Mouse (Mus musculus) MEL (cell line): ENCODE results near the gene AI854703. TPM values are rescaled to one million over a fixed set of nuclear protein-coding genes. Genes with fewer than 3 reads are reported as not detected.

Source experiments
- DNase-seq: peaks from one replicate; pipeline ENCODE4 v3.0.0; 2011; ENCODE audit warnings: low read depth, low spot score
- H3K27ac ChIP-seq: 2 replicates; pipeline ENCODE4 v1.5.1; 2012; ENCODE audit warnings: low read depth, mild to moderate bottlenecking, control low read depth, low read length, moderate library complexity; ENCODE audit not compliant: control insufficient read depth
- H3K27me3 ChIP-seq, 2 experiments: fragments of 150-350 bp in 1 of 2; sonication (generic) in 1 of 2; 2 replicates each; pipeline ENCODE4 v1.6.1; 2012; ENCODE audit warnings: low read length in 2 of 2, mild to moderate bottlenecking in 2 of 2, improper control_type of control experiment in 1 of 2, moderate library complexity in 1 of 2; ENCODE audit not compliant: insufficient read depth in 2 of 2, control insufficient read depth in 1 of 2
- H3K36me3 ChIP-seq, 2 experiments: 2 replicates each; pipeline ENCODE4 v1.6.1; 2012 to 2014; ENCODE audit warnings: low read length in 2 of 2, improper control_type of control experiment in 1 of 2, inconsistent platforms in 1 of 2, mild to moderate bottlenecking in 1 of 2; ENCODE audit not compliant: insufficient read depth in 2 of 2, control insufficient read depth in 1 of 2
- H3K4me1 ChIP-seq, 2 experiments: fragments of 150-350 bp in 1 of 2; sonication (generic) in 1 of 2; 2 replicates each; pipeline ENCODE4 v1.6.1; 2012; ENCODE audit warnings: low read length in 2 of 2, improper control_type of control experiment in 1 of 2, mild to moderate bottlenecking in 1 of 2; ENCODE audit not compliant: insufficient read depth in 2 of 2, control insufficient read depth in 1 of 2
- H3K4me3 ChIP-seq, 2 experiments: fragments of 150-350 bp in 1 of 2; sonication (generic) in 1 of 2; 2 replicates each; pipeline ENCODE4 v1.5.1; 2012; ENCODE audit warnings: low read depth in 2 of 2, low read length in 2 of 2, mild to moderate bottlenecking in 2 of 2, moderate library complexity in 2 of 2, control low read depth in 1 of 2, improper control_type of control experiment in 1 of 2; ENCODE audit not compliant: control insufficient read depth in 1 of 2, insufficient read depth in 1 of 2
- H3K79me2 ChIP-seq: 2 replicates; pipeline ENCODE4 v1.6.1; 2012; ENCODE audit warnings: mild to moderate bottlenecking, low read length, moderate library complexity; ENCODE audit not compliant: control insufficient read depth, poor library complexity, insufficient read depth
- H3K9ac ChIP-seq: 2 replicates; pipeline ENCODE4 v1.6.1; 2012; ENCODE audit warnings: low read depth, mild to moderate bottlenecking, control low read depth, low read length, moderate library complexity; ENCODE audit not compliant: control insufficient read depth, poor library complexity, severe bottlenecking
- H3K9me3 ChIP-seq: fragments of 150-350 bp; sonication (generic); replicated peaks from 2 replicates; pipeline ENCODE4 v1.6.1; 2012; ENCODE audit warnings: mild to moderate bottlenecking, low read length, improper control_type of control experiment, moderate library complexity; ENCODE audit not compliant: insufficient read depth
- CHD2 ChIP-seq: IDR thresholded peaks from 2 replicates; pipeline ENCODE4 v1.6.1; 2011; ENCODE audit warnings: low read length, improper control_type of control experiment
- E2F4 ChIP-seq: IDR thresholded peaks from 2 replicates; pipeline ENCODE4 v1.6.1; 2011; ENCODE audit warnings: low read depth, low read length, improper control_type of control experiment, borderline replicate concordance
- ETS1 ChIP-seq: IDR thresholded peaks from 2 replicates; pipeline ENCODE4 v1.6.1; 2012; ENCODE audit warnings: low read depth, mild to moderate bottlenecking, inconsistent platforms, low read length, improper control_type of control experiment, moderate library complexity
- GATA1 ChIP-seq: IDR thresholded peaks from 2 replicates; pipeline ENCODE4 v1.6.1; 2011; ENCODE audit warnings: low read depth, low read length, improper control_type of control experiment
- JUND ChIP-seq: IDR thresholded peaks from 2 replicates; pipeline ENCODE4 v1.6.1; 2011; ENCODE audit warnings: low read depth, mild to moderate bottlenecking, improper control_type of control experiment, low read length
- MAFK ChIP-seq: IDR thresholded peaks from 2 replicates; pipeline ENCODE4 v1.6.1; 2011; ENCODE audit warnings: low read depth, mild to moderate bottlenecking, low read length, improper control_type of control experiment, borderline replicate concordance
- MAZ ChIP-seq: IDR thresholded peaks from 2 replicates; pipeline ENCODE4 v1.6.1; 2012; ENCODE audit warnings: low read depth, mild to moderate bottlenecking, inconsistent platforms, low read length, improper control_type of control experiment
- MXI1 ChIP-seq: IDR thresholded peaks from 2 replicates; pipeline ENCODE4 v1.6.1; 2011; ENCODE audit warnings: mild to moderate bottlenecking, low read depth, low read length, improper control_type of control experiment
- MYB ChIP-seq: IDR thresholded peaks from 2 replicates; pipeline ENCODE4 v1.6.1; 2011; ENCODE audit warnings: mild to moderate bottlenecking, low read depth, low read length, improper control_type of control experiment
- POLR2AphosphoS2 ChIP-seq: IDR thresholded peaks from 2 replicates; pipeline ENCODE4 v1.6.1; 2011; ENCODE audit warnings: low read length, improper control_type of control experiment
- RAD21 ChIP-seq: IDR thresholded peaks from 2 replicates; pipeline ENCODE4 v1.6.1; 2011; ENCODE audit warnings: mild to moderate bottlenecking, low read depth, low read length, improper control_type of control experiment
- TAL1 ChIP-seq: IDR thresholded peaks from 2 replicates; pipeline ENCODE4 v1.6.1; 2012; ENCODE audit warnings: mild to moderate bottlenecking, inconsistent platforms, low read length, moderate library complexity, mixed read lengths
- TBP ChIP-seq: IDR thresholded peaks from 2 replicates; pipeline ENCODE4 v1.8.0; 2011; ENCODE audit warnings: low read depth, low read length, improper control_type of control experiment
- UBTF ChIP-seq: IDR thresholded peaks from 2 replicates; pipeline ENCODE4 v1.6.1; 2012; ENCODE audit warnings: low read depth, mild to moderate bottlenecking, inconsistent platforms, low read length, improper control_type of control experiment, moderate library complexity, borderline replicate concordance; ENCODE audit not compliant: insufficient read depth
- USF1 ChIP-seq: IDR thresholded peaks from 2 replicates; pipeline ENCODE4 v1.6.1; 2014; ENCODE audit warnings: low read depth, mild to moderate bottlenecking, inconsistent platforms, low read length, improper control_type of control experiment, moderate library complexity
- USF2 ChIP-seq, 2 experiments: IDR thresholded peaks; 2 replicates each; pipeline ENCODE4 v1.6.1; 2011 to 2012; ENCODE audit warnings: improper control_type of control experiment in 2 of 2, low read length in 2 of 2, borderline replicate concordance in 1 of 2, inconsistent platforms in 1 of 2, low read depth in 1 of 2, mild to moderate bottlenecking in 1 of 2; ENCODE audit not compliant: insufficient read depth in 1 of 2
- ZKSCAN1 ChIP-seq: IDR thresholded peaks from 2 replicates; pipeline ENCODE4 v1.6.1; 2012; ENCODE audit warnings: low read depth, mild to moderate bottlenecking, inconsistent platforms, low read length, improper control_type of control experiment, moderate library complexity
- ZNF384 ChIP-seq: IDR thresholded peaks from 2 replicates; pipeline ENCODE4 v1.6.1; 2012; ENCODE audit warnings: low read depth, mild to moderate bottlenecking, inconsistent platforms, low read length, improper control_type of control experiment
- polyA plus RNA-seq, 2 experiments: library from polyadenylated mRNA; stranded (reverse) in 1 of 2; unstranded in 1 of 2; fragments of >175 nt in 1 of 2; fragments of >200 nt in 1 of 2; gene quantifications; 2 replicates each; pipeline versions ENCODE4 v1.2.1 to v1.2.4; 2012; ENCODE audit warnings: low replicate concordance in 2 of 2, low read depth in 1 of 2; ENCODE audit not compliant: insufficient read length in 2 of 2, insufficient read depth in 1 of 2, missing spikeins in 1 of 2
- total RNA-seq: library from RNA; depleted of rRNA; stranded (reverse); fragments of 300-350 nt; gene quantifications from 2 replicates; pipeline ENCODE4 v1.2.3, GENCODE M21; 2012

Gene AI854703
- total and polyA plus RNA-seq, 3 experiments: not detected

GRCm38 (mm10) chr6:48629661-48630034, 3.1 kb downstream of the AI854703 start:
- no peaks in the 10 kb centered on the region for H3K4me1 ChIP-seq
- no peaks in the 10 kb centered on the region for H3K27me3 ChIP-seq
- H3K36me3 ChIP-seq: no peaks in the 10 kb centered on the region
- TF ChIP-seq TBP: no peak
- no peak for TF ChIP-seq CHD2
- no peak for TF ChIP-seq USF1
- no peak for TF ChIP-seq JUND
- TF ChIP-seq TAL1: no peak
- no peak for TF ChIP-seq RAD21
- TF ChIP-seq MAFK: no peak
- no peak for TF ChIP-seq MXI1
- TF ChIP-seq ETS1: no peak
- TF ChIP-seq GATA1: no peak
- TF ChIP-seq ZNF384: no peak
- no peak for TF ChIP-seq ZKSCAN1
- no peak for TF ChIP-seq POLR2AphosphoS2
- TF ChIP-seq MYB: no peak
- no peak for TF ChIP-seq MAZ
- TF ChIP-seq E2F4: no peak
- no peak for TF ChIP-seq USF2 (IDR thresholded peaks at IDR 0.05; ENCODE audit: borderline replicate concordance in 1 of 2, insufficient read depth in 1 of 2, low read depth in 1 of 2, low read length in 2 of 2)
- no peak overlapping the region for H3K27ac ChIP-seq
- H3K9me3 ChIP-seq: no peaks in the 10 kb centered on the region
- H3K9ac ChIP-seq: no peak overlapping the region
- H3K79me2 ChIP-seq: no peaks in the 10 kb centered on the region
- no peak overlapping the region for H3K4me3 ChIP-seq
- DNase-seq: no peak

GRCm38 (mm10) chr6:48630831-48631230, 4.3 kb downstream of the AI854703 start:
- TF ChIP-seq GATA1 (no peak), UBTF (no peak)
- H3K9me3 ChIP-seq: no peaks in the 10 kb centered on the region
- H3K4me1 ChIP-seq: no peaks in the 10 kb centered on the region
- H3K4me3 ChIP-seq: no peak overlapping the region
- no peak for DNase-seq
- no peaks in the 10 kb centered on the region for H3K36me3 ChIP-seq
- no peak overlapping the region for H3K27ac ChIP-seq
- no peak overlapping the region for H3K9ac ChIP-seq
- H3K27me3 ChIP-seq: no peaks in the 10 kb centered on the region
- H3K79me2 ChIP-seq: no peaks in the 10 kb centered on the region
